Mouse (Mus musculus) small intestine, adult 2 months (tissue): ENCODE results near the gene Olig3. TPM values are rescaled to one million over a fixed set of nuclear protein-coding genes. Genes with fewer than 3 reads are reported as not detected.

Experiments
- H3K27ac ChIP-seq: fragments of 200-500 bp; 2 replicates; pipeline ENCODE4 v1.5.1; 2012; ENCODE audit warnings: low read depth, low read length, control low read depth, inconsistent platforms; ENCODE audit not compliant: insufficient read depth
- H3K27me3 ChIP-seq: fragments of 200-500 bp; 2 replicates; pipeline ENCODE4 v1.6.1; 2012; ENCODE audit warnings: mild to moderate bottlenecking, moderate library complexity, low read length, inconsistent platforms; ENCODE audit not compliant: control insufficient read depth, insufficient read depth
- H3K36me3 ChIP-seq: fragments of 200-500 bp; 2 replicates; pipeline ENCODE4 v1.6.1; 2012; ENCODE audit warnings: mild to moderate bottlenecking, low read length, control low read depth, inconsistent platforms; ENCODE audit not compliant: control insufficient read depth, insufficient read depth
- H3K4me1 ChIP-seq: fragments of 200-500 bp; 2 replicates; pipeline ENCODE4 v1.6.1; 2012; ENCODE audit warnings: low read length, inconsistent platforms, mixed read lengths; ENCODE audit not compliant: control insufficient read depth, insufficient read depth, insufficient read length
- H3K4me3 ChIP-seq: fragments of 200-500 bp; 2 replicates; pipeline ENCODE4 v1.5.1; 2012; ENCODE audit warnings: low read depth, mild to moderate bottlenecking, control low read depth, inconsistent platforms, low read length, moderate library complexity
- CTCF ChIP-seq: fragments of 200-500 bp; IDR thresholded peaks from 2 replicates; pipeline ENCODE4 v1.5.1; 2012; ENCODE audit warnings: low read depth, mild to moderate bottlenecking, control low read depth, inconsistent platforms, low read length, moderate library complexity, mixed read lengths; ENCODE audit not compliant: insufficient replicate concordance, insufficient read length; ENCODE audit errors: extremely low read depth
- POLR2A ChIP-seq: fragments of 200-500 bp; IDR thresholded peaks from 2 replicates; pipeline ENCODE4 v1.6.1; 2012; ENCODE audit warnings: low read depth, mild to moderate bottlenecking, control low read depth, inconsistent platforms, low read length, moderate library complexity
- WGBS: fragments of 180-500 bp; shearing (Covaris S2); methylation state at CpG from one replicate; pipeline ENCODE4 v1.1.7; 2018; 5-methylcytosine and 5-hydroxymethylcytosine counted together
- polyA plus RNA-seq: library from polyadenylated mRNA; depleted of rRNA; stranded (reverse); fragments of >200 nt; gene quantifications from 2 replicates; pipeline ENCODE4 v1.2.3, GENCODE M21; 2012; rRNA removed

The Olig3 gene
- polyA plus RNA-seq = not detected in 2 replicates

GRCm38 (mm10) chr10:19356071-19356583, at the start of gene Olig3:
TSS of gene Olig3 (plus strand) at chr10:19356533.
- H3K4me1 ChIP-seq = peaks cover 7% of the 10 kb centered on the region
- 7% methylated on average over 9 of the region's 9 CpGs for WGBS
- no peak within 1 kb of the TSS for H3K27ac ChIP-seq
- peaks cover 76% of the 10 kb centered on the region for H3K27me3 ChIP-seq
- no peak for TF ChIP-seq CTCF
- no peak for TF ChIP-seq POLR2A
- peak within 1 kb of the TSS; percentile 28 for H3K4me3 ChIP-seq
- no peaks in the 10 kb centered on the region for H3K36me3 ChIP-seq

GRCm38 (mm10) chr10:19309681-19310395, 46.5 kb upstream of the Olig3 start:
- WGBS = 38% methylated on average over 5 of the region's 5 CpGs
- no peak for TF ChIP-seq CTCF
- TF ChIP-seq POLR2A = no peak
- Histone ChIP-seq H3K36me3 (no peaks in the 10 kb centered on the region), H3K4me3 (no peak overlapping the region), H3K27me3 (no peaks in the 10 kb centered on the region), H3K27ac (no peak overlapping the region), H3K4me1 (peaks cover 4% of the 10 kb centered on the region; the same call in 1 of the 2 replicates)

- TF ChIP-seq POLR2A (no peak), CTCF (no peak)
- Histone ChIP-seq H3K36me3 (no peaks in the 10 kb centered on the region), H3K27me3 (no peaks in the 10 kb centered on the region), H3K4me1 (peaks cover 4% of the 10 kb centered on the region; the same call in 1 of the 2 replicates), H3K27ac (no peak overlapping the region), H3K4me3 (no peak overlapping the region)
- WGBS = 20% methylated on average over 5 of the region's 5 CpGs
Measured at GRCm38 (mm10) chr10:19310471-19310870, 45.9 kb upstream of the Olig3 start.

- no peak overlapping the region for H3K27ac ChIP-seq
- 89% methylated on average over 19 of the region's 19 CpGs for WGBS
- peaks cover 7% of the 10 kb centered on the region; the same call in 1 of the 2 replicates for H3K4me1 ChIP-seq
- TF ChIP-seq CTCF (no peak), POLR2A (no peak)
- no peaks in the 10 kb centered on the region for H3K27me3 ChIP-seq
- no peaks in the 10 kb centered on the region for H3K36me3 ChIP-seq
- H3K4me3 ChIP-seq = no peak overlapping the region
Measured at GRCm38 (mm10) chr10:19317962-19318812, 38.1 kb upstream of the Olig3 start.

- WGBS = 34% methylated on average over 2 of the region's 2 CpGs
- TF ChIP-seq POLR2A (no peak), CTCF (no peak)
- H3K27ac ChIP-seq = no peak overlapping the region
Measured at GRCm38 (mm10) chr10:19321781-19322180, 34.6 kb upstream of the Olig3 start.

DNA sequence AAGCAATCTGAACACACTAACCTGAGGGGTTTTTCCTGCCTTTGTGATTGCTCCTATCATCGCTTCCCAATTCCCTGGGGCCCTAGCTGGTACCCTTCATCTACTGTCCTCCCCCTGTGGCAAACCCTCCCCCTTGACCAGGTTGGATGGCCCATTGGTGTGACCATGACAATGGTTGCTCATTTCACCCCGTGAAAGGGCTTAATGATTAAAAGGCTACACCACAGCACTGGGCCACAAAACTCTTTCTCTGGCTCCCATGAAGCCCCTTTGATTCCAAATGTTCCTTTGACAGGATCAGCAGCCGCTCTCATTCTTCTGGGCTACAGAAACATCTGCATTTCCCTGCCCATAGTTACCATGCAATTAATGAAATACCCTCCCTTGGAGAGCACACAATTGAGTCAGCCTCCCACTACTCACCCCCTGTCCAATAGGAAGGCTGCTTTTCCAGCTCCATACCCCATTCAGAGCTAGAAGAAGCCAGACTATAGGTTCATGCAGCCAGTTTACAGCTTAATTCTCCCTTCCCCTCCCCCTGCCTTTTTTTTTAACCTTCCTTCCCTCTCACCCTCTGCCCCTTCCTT, 27.0 kb upstream of the Olig3 start:
- no peaks in the 10 kb centered on the region for H3K4me1 ChIP-seq
- no peak overlapping the region for H3K4me3 ChIP-seq
- WGBS = 64% methylated on average over 3 of the region's 3 CpGs
- H3K27ac ChIP-seq = no peak overlapping the region
- no peaks in the 10 kb centered on the region for H3K27me3 ChIP-seq
- TF ChIP-seq POLR2A = no peak
- no peak for TF ChIP-seq CTCF
- H3K36me3 ChIP-seq = no peaks in the 10 kb centered on the region

More at GRCm38 (mm10) chr10:19321781-19322180, 34.6 kb upstream of the Olig3 start:
- Histone ChIP-seq H3K4me1 (peaks cover 7% of the 10 kb centered on the region; the same call in 1 of the 2 replicates), H3K4me3 (no peak overlapping the region), H3K36me3 (no peaks in the 10 kb centered on the region), H3K27me3 (no peaks in the 10 kb centered on the region)

- Histone ChIP-seq H3K27me3 (no peaks in the 10 kb centered on the region), H3K36me3 (no peaks in the 10 kb centered on the region), H3K27ac (no peak overlapping the region), H3K4me3 (no peak overlapping the region), H3K4me1 (no peaks in the 10 kb centered on the region)
- WGBS = 59% methylated on average over 1 of the region's 1 CpGs
- TF ChIP-seq CTCF (no peak), POLR2A (no peak)
Measured at GRCm38 (mm10) chr10:19333425-19333824, 22.9 kb upstream of the Olig3 start.
